Mouse (Mus musculus) gastrocnemius, postnatal 14 days (tissue): ENCODE results near the gene Olfr1138. TPM values are rescaled to one million over a fixed set of nuclear protein-coding genes. Genes with fewer than 3 reads are reported as not detected.

Experiments used
- DNase-seq: peaks from one replicate; pipeline ENCODE4 v3.0.0; 2021; ENCODE audit warnings: mixed read lengths
- intact Hi-C: fragments of 180-260 bp; cut with DNase I; formaldehyde crosslinking; loops from one replicate; pipeline ENCODE4 v1.15.1; 2025; ENCODE audit warnings: low total_unique reads
- long read RNA-seq, 2 experiments: library from polyadenylated mRNA; stranded (forward); transcript quantifications; one replicate each; pipeline ENCODE4 v2.0.0; 2021
- total RNA-seq, 2 experiments: library from RNA; stranded (reverse); gene quantifications; 2 replicates each; pipeline ENCODE4 v1.2.3; 2021

Gene Olfr1138
- not detected for total RNA-seq
- long read RNA-seq, experiment 1: 0 reads
- long read RNA-seq, experiment 2: 0 reads

DNA sequence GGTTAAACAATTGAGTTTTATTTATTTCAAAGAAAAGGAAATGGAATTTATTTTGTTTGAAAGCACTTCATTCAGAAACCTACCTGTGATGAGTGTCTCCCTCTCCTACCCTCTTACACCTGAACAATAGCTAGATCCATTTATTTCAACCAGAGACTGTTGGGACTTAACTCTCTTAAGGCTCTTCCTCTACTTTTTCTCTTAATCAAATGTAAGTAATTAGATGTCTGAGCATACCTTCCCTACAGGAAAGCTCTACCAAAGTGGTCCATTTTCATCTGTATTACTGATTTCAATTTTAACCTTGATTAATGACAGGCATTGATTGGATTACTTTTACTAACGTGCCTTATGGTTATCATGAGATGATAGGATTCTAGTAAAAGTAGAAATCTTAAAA is at the start of gene Olfr1138:
Olfr1138 (minus strand) TSS at position 101 of the 400 bp plus-strand sequence.
- intact Hi-C loops: no loop called here
- DNase-seq: no peak

DNA sequence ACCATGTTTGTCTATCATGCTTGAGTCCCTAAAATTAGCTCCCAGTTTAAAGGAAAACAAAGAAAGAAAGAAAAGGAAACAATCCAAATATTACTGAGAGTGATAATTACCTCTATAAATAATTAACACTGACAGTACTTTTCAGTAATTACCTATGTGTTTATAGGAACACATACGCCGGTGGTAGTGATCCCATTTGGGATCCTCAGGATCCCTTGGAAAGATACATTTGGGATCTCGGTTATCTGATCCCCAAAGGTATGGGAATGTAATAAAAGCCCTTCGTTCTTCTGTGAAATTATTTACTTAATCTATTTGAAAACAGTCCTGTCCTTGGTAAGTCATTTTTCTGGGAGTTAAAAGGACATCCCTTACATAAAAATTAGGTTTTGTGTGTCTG is 39.4 kb upstream of the Olfr1138 start, which contains the start of gene Olfr152:
Olfr152 (plus strand) TSS at position 301 of the 400 bp plus-strand sequence.
- intact Hi-C loops: no loop called here
- DNase-seq: no peak

DNA sequence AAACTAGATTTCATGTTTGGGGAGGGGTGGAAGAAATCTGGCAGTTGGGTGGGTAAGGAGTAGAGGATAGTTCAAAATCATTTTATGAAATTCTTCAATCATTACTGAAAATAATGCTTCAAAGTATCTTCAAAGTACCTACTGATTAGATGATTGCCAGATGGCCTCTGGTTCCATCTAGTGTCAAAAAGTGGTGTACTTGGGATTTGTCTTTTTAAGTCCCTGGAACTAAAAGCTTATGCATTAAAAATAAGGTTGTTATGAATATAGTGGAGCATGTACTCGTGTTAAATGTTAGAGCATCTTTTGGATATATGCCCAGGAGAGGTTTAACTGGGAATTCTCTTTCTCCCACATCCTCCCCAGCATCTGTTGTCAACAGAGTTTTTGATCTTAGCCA is 36.4 kb upstream of the Olfr1138 start:
- intact Hi-C loops: no loop called here
- no peak for DNase-seq

DNA sequence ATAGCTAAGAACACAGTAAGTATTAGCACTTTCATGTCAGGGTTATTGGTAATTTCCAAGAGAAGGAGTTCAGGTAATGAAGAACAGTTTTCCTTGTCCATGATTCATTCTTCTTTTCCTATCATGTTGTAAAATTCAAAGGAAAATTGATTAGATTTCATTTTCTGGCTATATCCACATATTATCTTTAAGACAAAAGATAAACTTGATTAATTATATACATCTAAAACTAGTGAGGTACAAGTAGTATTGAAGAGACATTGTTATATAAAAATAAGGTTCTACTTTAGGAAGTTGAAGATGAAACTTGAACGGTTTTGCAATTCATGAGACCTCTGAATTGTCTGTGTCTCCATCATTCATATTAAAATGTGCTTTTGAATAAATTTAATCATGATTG is 14.1 kb upstream of the Olfr1138 start, which contains the start of gene Olfr1141:
Olfr1141 (minus strand) TSS at position 101 of the 400 bp plus-strand sequence.
- DNase-seq: no peak
- intact Hi-C loops: no loop called here

DNA sequence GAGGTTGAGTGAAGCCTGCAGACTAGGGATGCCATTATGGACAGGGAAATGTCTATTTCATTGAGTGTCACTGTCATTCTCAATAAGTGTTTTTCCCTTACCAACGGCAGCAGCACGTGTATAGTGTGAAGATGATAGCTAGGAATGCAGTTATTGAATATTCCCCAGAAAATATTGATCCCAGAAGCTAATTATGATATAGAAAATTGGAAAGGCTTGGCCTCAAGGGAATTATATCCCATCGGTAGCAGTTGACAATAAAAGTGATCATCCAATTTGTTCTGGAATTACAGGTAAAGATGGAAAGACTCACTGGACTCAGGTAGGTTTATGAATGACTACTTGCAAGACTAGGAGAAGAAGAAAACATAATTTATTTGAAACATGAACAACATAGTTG is 3.7 kb upstream of the Olfr1138 start, which contains the start of gene Olfr1140:
Olfr1140 (plus strand) TSS at position 301 of the 400 bp plus-strand sequence.
- intact Hi-C loops: no loop called here
- no peak for DNase-seq

DNA sequence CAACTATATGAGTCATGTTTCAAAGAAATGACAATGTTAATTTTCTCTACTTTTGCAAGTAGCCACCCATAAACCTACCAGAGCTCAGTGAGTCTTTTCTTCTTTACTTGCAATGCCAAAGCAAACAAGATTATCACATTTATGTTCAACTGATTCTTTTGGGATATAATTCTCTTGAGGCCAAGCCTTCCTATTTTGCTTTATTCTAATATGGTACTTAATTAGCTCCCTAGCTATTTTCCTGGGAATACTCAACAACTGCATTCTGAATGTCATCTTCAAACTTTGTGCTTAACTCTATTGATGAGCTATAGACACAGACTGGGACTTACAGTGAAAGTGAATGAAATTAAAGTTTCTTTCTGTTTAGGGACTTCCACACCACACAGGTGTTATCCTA is 26.7 kb downstream of the Olfr1138 start, which contains the start of gene Olfr1137:
Olfr1137 (minus strand) TSS at position 101 of the 400 bp plus-strand sequence.
- intact Hi-C loops: no loop called here

DNA sequence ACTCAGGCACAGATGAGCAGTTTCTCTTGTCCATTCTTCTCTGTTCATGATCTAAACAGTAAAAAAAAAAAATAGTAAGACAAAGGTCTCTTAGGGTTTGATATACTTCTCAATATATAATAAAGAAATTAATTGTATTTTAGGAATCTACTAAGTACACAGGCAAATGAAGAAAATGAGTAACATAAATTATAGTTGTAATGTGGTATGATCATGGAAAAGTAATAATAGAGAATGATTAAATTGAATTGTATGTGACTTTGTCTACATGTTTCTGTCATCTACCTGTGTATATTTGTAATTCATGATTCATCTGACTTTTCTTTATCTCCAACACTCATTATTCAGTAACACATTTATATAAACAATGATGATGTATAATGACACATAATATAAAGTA is 45.9 kb downstream of the Olfr1138 start, which contains the start of gene Olfr1136:
Olfr1136 (minus strand) TSS at position 101 of the 400 bp plus-strand sequence.
- no peak for DNase-seq
- intact Hi-C loops: no loop called here

More for the DNA sequence above, 26.7 kb downstream of the Olfr1138 start, which contains the start of gene Olfr1137:
- no peak for DNase-seq

Other genes starting within 250 kb of the Olfr1138 start
- gene Pramel7, start 242.9 kb downstream of the Olfr1138 start, total RNA-seq: not detected
- not detected for gene Pramel6, start 233.4 kb downstream of the Olfr1138 start, total RNA-seq
- gene Olfr153, start 208.2 kb downstream of the Olfr1138 start, total RNA-seq: not detected
- gene Olfr1128, start 194.4 kb downstream of the Olfr1138 start, total RNA-seq: not detected
- gene Olfr1129, start 166.1 kb downstream of the Olfr1138 start, total RNA-seq: not detected
- not detected for gene Olfr1130, start 133.8 kb downstream of the Olfr1138 start, total RNA-seq
- not detected for gene Olfr1131, start 112.9 kb downstream of the Olfr1138 start, total RNA-seq
- gene Olfr1132, start 102.4 kb downstream of the Olfr1138 start, total RNA-seq: not detected
- gene Olfr1133, start 92.6 kb downstream of the Olfr1138 start, total RNA-seq: not detected
- not detected for gene Olfr1134, start 81.5 kb downstream of the Olfr1138 start, total RNA-seq
- gene Olfr1135, start 66.3 kb downstream of the Olfr1138 start, total RNA-seq: not detected
- not detected for gene Olfr1136, start 46.0 kb downstream of the Olfr1138 start, total RNA-seq
- gene Olfr1137, start 26.8 kb downstream of the Olfr1138 start, total RNA-seq: not detected
- not detected for gene Olfr1140, start 3.8 kb upstream of the Olfr1138 start, total RNA-seq
- gene Olfr1141, start 14.0 kb upstream of the Olfr1138 start, total RNA-seq: not detected
- not detected for gene Olfr152, start 39.5 kb upstream of the Olfr1138 start, total RNA-seq
- gene Olfr1143, start 60.6 kb upstream of the Olfr1138 start, total RNA-seq: not detected
- not detected for gene Olfr1145, start 69.8 kb upstream of the Olfr1138 start, total RNA-seq
- not detected for gene Olfr1148, start 90.6 kb upstream of the Olfr1138 start, total RNA-seq
- gene Olfr1150-ps1, start 104.0 kb upstream of the Olfr1138 start, total RNA-seq: not detected
- not detected for gene Olfr1151, start 115.9 kb upstream of the Olfr1138 start, total RNA-seq
- gene Olfr1152, start 126.5 kb upstream of the Olfr1138 start, total RNA-seq: not detected
- not detected for gene Olfr1153, start 155.0 kb upstream of the Olfr1138 start, total RNA-seq
- not detected for gene Olfr1154, start 165.2 kb upstream of the Olfr1138 start, total RNA-seq
- gene Olfr1155, start 205.2 kb upstream of the Olfr1138 start, total RNA-seq: not detected
- gene Olfr1156, start 213.1 kb upstream of the Olfr1138 start, total RNA-seq: not detected
- gene Olfr1157, start 228.3 kb upstream of the Olfr1138 start, total RNA-seq: not detected
- gene Olfr74, start 234.7 kb upstream of the Olfr1138 start, total RNA-seq: not detected